Mouse (Mus musculus) erythroid progenitor cell, adult 5-6 weeks (primary cell): ENCODE data around the gene Gm11099. TPM values are rescaled to one million over a fixed set of nuclear protein-coding genes. Genes with fewer than 3 reads are reported as not detected.

Experiments
- ATAC-seq: replicated peaks from 2 replicates; pipeline ENCODE4 v1.8.0; 2016; ENCODE audit warnings: moderate number of reproducible peaks, mild to moderate bottlenecking, moderate TSS enrichment, inconsistent platforms; ENCODE audit not compliant: poor library complexity, low FRiP score, severe bottlenecking
- total RNA-seq, 2 experiments: library from RNA; stranded (forward) in 1 of 2; stranded (reverse) in 1 of 2; fragments of 150-400 nt in 1 of 2; fragments of 186-747, 209-891 nt in 1 of 2; gene quantifications; 2 replicates each; pipeline versions ENCODE4 v1.2.3 to v1.2.4; 2015 to 2017; ENCODE audit warnings: low replicate concordance in 2 of 2

The Gm11099 gene
- total RNA-seq (2015; ENCODE audit: low replicate concordance) (not detected in 2 replicates), total RNA-seq (2017; ENCODE audit: low replicate concordance) (not detected in 2 replicates)

DNA sequence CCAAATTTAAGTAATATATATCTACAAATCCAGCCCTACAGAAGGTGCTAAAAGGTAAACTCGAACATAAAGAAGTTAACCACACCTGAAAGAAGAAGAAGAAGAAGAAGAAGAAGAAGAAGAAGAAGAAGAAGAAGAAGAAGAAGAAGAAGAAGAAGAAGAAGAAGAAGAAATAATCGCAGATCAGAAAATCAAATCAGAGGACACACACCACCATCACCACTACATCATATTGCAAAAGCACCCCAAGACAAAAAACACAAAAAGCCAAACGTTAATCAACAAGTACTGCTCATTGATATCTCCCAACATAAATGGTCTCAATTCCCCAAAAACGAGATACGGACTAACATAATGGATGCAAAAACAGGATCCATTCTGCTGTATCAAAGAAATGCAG is at the start of gene Gm11099:
Gm11099 (plus strand) TSS at position 301 of the 400 bp plus-strand sequence.
- no peak for ATAC-seq

DNA sequence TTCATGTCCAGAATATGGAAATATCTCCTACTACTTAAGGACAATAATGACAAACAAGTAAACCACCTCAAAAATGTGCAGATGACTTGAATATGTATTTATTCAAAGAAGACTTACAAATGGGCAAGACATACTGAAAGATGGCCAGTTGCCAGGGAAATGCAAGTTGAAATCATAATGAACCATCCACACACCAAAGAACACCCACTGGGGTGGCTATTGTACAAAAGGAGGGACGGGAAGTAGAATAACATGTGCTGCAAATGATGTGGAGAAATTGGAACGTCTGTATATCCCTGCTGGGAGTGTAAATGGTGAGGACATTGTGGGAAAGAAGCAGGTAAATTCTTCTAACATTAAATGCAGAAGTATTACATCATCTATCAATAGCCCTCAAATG is 46.3 kb upstream of the Gm11099 start:
- ATAC-seq = no peak

DNA sequence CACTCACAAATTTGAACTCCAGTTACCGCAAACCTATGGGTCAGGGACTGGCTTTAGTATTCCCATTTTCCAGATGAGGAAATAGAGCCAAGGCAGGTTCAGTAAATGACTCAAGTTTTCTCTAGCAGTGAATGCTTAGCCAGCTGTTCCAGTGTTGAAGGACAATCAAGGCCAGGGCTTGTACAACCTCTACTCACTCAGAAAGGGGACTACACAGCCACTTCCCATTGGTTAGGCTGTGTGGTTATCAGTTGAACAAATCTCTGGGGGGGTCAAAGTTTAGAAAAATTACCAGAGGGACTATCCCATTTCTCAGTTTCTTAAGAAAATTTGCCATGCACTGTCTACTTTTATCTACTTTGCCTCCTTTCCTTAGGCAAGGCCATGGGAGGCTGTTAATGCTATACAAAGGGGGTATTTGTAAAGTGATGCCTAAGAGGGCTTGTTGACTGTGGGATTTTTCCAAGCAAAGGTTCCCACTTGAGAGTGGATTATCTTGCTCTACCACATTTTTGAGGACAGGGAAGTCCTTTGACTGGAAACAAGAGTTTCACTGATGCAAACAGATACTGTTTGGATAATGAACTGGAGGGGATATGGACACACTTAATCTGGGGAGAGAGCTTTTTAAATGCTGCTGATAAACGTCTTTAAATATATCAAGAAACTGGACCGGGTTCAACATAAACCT is 30.2 kb upstream of the Gm11099 start:
- no peak for ATAC-seq

DNA sequence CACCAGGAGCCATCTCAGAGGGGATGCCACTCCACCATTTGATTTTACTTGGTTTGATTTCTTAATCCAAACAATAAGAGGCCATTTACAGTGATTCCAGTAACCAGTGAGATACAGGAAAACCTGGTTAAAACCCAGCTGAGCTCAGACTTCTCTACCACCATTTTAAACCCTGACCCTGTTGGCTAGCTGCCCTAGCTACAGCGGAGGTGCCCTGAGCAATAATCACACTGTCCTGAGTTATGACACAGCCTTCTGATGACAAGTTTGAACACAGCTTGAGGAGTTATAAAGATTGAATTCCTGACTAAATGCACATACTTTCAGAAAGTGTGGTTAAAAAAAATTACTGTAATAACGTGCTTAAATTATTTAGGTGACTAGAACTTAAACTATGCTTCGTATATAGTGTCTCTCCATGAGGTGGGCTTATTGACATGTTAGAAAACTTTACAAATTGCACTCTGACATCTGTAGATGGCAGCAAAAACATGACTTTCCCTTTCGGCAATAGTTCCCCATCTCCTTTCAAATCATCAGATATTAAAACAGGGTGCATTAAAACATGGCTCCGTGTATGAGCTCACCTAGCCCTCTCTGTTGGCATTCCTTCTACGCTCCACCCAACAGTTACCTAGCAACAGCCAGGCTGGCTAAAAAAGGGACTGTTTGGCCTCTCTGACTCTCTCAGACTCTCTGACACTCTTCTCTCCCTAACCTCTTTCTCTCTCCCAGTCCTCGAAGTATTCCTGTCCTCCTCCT is 29.1 kb upstream of the Gm11099 start:
- no peak for ATAC-seq

DNA sequence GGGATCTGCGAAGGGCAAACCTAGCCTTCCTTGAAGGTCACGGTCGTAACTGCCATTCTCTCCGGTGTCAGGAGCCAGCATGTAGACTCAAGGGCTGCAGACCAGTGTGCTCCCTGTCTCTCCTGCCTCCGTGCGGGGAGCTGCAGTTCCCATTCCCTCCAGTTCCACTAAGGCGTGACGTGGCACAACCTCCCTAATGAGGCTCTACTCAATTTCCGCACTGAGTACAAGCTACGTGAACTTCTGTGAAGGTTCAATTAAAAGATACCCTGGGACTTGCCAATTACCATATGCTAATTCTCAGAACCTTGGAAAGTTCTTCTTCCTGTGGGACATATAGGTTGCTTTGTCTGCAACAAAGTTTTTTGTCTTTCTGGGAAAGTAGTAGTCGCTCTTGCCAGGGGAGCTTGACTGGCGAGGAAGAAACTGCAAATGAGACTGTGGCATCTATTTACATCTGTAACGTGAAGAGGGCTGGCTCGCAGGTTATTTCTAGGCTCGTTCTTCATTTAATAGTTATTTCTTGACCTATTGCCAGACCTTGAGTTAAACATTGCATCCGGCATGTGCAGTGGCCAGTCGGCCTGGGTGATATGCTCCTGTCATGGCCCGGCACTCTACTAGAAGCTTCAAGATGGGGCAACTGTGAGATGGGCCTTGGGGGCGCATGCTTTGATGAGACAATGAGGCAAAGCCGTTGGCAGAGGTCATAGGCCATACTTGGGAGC is 26.8 kb upstream of the Gm11099 start:
- ATAC-seq = no peak

DNA sequence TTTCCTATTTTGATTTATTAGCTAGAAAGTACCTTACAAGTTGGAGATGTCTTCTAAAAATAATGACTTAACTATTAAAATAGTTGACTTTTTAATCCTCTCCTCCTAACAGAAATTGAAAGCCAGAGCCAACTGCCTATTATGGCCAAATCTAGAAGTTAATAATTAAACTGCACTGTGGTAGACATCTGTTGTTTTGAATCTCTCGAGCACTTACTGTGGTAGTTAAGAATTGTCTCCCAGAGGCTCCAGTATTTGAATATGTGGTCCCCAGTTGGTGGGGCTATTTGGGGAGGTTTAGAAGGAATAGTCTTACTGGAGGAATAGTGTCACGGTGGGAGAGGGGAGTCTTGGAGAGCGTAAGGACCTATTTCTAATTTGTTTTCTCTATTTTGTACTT is 18.2 kb upstream of the Gm11099 start:
- no peak for ATAC-seq

DNA sequence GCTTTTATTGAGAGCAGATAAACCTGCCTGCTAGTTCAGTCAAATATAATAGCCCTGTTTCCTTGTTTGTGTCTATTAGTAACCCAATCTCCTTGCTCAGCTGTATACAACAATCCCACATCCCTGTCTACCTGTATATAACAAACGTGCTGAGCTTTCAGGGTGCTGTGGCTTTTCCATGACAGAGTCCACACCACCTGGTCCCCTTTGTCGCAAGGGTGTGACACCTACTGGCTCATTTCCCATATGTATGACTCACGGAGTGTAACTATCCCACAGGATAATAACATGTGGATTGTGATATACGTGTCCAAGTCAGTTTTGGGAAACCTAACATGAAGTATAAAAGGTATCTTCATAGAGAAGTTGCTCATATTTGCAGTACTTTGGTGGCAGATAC is 16.8 kb upstream of the Gm11099 start:
- ATAC-seq = no peak

DNA sequence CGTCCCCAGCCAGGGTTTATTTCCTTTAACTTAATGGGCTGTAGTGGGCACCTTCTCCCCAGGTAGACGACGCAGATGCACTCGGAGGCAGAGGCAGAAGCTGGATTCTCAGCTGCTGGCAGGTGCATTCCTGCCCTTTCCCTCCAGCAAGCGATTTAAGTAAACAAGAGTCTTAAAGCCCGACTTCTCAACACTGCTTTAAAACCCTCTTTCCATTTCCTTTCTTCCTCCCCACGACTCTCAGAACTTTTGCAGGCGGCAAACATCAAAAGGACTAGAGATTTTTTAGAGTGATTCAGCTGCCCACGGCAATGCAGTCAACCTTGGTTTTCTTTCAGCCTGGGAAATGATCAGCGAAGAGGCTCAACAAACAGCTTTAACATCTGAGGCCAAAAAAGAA is 14.7 kb upstream of the Gm11099 start:
- no peak for ATAC-seq

DNA sequence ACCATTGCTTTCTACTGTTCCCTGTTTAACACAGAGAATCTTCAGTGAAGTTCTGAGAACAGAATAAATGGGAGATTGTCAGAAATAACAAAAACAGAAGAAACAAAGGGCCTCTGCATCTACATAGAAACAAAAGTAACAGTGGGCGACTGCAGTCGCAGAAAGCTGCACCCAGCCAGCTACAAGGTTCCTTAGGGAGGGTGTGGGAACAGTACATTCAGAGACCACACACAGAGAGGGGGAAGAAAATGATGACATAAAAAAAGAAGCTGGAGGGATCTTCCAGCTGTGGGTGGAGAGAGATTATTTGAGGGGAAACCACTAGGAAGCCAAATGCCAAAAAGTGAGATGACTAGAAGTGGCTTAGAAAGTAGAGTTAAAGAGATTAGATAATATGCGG is 20.6 kb downstream of the Gm11099 start:
- no peak for ATAC-seq

DNA sequence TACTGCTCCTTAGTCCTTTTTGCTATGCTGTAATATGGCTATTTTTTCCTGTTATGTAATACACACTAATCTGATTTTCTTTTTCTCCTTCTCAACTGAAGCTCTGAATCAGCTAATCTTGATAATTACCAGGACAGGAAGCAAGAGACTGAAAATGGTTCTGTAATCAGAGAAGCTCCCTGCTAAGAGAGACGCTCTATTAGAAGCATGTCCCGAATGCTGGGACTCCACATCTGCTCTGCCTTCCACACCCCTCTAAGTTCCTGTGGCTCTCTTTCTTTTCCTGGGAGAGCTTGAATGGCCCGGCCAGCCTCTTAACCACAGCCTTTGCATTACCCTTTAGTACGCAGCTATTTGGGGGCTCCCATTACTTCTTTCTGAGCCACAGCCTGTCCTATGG is 45.8 kb downstream of the Gm11099 start:
- ATAC-seq = no peak

DNA sequence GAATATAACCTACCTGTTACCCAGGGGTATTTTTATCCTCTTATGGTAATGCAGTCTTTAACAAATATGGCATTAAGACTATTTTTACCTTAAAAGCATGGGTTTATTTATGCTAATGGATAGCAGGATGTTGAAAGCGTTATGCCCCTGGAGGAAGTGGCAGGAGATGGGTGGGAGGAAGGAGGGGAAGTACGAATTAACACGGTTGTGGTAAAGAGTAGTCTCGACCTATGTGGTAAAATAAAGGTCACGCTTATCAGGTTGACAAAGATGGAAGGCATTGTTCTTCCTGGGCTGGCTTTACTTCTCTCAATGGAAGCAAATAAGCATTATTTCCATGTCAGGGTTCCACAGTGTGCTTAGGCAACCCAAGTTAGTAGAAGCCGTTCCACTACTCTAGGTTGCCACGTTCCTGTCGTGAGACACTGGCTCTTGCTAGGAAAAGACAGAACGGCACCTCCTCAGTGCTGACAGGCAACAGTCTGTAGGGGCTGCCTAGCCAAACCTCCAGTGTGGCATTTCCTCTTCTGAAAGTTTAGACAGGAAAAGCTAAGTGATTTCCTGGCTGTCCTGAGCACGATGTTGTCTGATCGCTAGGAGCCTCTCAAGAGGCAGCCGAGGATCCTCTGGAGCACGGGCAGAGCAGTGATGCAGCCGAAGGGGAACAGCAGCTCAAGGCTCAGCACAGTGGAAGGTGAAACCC is 47.7 kb downstream of the Gm11099 start:
- no peak for ATAC-seq

DNA sequence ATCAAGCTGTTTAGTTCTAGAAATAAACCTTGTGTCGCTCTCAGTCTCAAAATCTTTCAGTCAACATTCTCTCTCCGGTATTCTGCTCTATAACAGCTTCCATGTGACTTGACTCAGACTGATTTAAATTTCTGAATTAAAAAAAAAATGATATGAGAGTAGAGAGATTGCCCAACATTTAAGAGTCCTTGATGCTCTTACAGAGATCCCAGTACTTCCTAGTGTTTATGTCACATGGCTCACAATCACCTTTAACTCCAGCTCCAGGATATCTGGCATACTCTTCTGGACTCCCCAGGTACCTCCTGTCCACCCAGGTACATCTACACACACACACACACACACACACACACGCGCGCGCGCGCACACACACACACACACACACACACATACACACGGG is 53.1 kb downstream of the Gm11099 start:
- no peak for ATAC-seq

DNA sequence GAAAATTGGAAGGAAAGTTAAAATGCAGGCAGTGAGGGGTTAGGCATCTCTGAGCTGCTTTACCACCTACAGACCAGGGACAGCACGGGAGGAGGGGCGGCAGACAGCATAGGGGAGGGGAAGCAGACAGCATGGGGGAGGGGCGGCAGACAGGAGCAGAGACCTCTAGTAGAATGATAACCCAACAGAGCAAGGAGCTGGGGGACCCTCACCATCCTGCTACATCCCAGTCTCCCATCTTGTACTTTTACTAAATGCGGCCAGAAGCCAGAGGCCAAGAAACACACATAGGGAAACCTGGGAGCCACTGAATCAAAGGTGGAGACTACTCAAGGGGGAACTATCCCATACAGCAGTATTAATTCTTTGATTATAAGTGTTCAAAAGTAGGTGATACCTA is 59.1 kb downstream of the Gm11099 start:
- no peak for ATAC-seq

DNA sequence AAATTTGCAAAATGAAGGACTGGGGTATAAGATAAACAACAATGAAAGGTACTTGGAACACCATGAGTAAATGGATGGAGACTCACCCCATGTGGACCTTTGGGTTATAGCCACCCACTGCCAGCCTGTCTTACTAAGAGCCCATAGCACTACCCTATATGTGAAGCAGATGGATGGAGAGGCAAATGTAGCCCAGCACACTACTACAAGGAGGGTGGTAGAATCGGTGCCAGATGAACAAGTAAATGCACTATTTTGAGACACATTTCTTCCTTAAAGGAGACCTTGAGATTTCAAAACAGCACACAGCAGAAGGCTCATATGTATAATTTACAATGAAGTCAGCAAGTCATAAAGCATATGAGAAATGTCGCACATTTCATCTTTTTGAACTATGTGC is 66.3 kb downstream of the Gm11099 start:
- no peak for ATAC-seq

DNA sequence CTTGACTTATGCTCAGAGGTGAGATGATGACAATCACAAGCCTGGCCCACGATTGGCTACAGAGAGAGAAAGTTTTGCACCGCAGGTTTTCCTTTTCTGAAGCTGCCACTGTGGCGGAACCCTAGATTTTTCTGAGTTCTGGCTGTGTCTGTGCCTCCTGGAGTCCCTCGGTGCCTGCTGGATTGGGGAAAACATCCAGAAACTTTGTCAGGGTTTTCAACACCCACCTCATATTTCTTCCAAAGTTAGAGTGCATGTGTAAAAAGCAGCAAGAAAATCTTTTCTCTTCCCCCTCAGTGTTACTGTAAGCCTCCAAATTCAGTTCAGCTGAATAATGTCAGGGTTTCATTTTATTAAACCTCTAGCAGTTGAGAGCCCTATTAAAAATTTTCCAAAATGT is 82.1 kb downstream of the Gm11099 start:
- ATAC-seq = no peak

DNA sequence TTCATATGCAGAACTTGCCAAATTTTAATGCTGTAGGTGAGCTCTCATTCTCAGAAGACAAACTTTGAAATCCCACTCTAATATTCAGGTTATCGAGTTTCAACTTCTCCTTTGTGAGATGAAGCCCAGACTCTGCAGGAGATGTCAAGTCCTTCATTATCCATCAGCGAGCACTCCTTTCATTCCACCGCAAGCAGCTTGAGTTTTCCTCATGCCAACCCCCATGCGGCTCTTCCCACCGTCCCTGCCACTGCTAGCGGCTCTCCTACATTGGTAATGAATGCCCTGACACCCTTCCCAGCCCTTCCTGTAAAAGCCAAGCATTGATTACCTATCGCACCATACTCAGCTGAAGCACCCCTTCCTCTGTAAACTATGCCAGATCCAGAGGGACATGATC is 89.6 kb downstream of the Gm11099 start:
- no peak for ATAC-seq

DNA sequence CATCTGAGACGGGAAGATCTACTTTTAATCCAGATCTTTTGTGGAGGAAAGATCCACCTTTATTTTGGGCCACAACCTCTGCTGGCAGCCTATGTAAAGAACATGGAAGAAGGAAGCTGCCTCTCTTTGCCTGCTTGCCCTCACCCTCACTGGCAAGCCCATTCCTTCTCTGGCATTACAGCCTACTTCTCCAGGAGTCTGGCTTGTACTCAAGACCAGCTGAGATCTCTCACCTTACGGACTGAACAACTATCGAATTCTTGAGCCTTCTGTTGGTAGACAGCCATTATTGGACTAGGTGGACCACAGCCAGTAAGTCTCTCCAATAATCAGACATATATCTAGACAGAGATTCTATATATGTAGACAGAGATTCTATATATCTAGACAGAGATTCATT is 92.9 kb downstream of the Gm11099 start:
- no peak for ATAC-seq

DNA sequence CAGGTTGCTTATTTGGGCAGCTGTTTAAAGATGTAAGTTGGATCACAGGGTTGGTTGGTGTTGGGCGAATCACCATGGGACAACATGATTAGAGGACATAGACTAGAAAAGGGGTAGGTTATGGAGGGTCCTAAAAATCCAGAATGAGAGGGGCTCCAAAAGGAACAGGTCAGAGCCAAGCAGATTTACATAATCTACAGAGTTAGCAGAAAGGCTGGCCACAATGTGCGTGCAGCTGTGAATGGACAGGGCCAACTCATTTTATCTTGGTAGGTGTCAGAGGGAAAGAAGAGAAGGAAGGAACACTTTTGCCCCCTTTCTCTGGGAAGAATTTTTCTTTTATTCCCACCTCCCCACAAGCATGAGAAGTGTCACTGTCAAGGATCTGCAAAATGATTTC is 97.1 kb downstream of the Gm11099 start:
- ATAC-seq = no peak

DNA sequence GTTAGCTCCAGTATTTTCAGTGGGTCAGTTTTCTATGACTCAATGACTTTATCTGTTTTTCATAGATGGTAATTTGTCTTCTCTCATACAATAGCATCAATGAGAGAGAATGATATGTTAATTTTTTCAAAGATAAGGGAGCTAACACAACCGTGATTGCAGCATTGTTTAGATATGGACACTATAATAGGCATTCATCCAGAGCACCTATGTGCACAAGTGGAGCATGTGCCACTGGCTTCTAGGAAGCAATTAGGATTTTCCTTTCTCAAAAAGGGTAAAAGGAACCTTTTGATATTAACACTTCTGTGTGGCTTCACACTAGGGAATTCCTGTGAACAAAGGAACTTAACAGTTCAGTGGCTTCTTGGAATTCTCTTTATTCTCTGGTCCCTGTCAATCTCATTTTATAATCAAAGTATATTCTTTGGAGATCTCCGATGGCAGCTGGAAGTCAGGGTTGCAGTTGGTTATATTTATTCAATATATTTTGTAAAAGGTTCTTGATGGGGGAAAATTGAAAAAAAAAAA is 97.6 kb downstream of the Gm11099 start:
- no peak for ATAC-seq
